Mouse (Mus musculus): ENCODE measurements at regions not wholly inside any gene's neighbourhood (a gene's known extent, or its start where the extent isn't known, plus 50 kb on each side); places are given as distances from the start of the nearest gene placed in this dataset.

DNA sequence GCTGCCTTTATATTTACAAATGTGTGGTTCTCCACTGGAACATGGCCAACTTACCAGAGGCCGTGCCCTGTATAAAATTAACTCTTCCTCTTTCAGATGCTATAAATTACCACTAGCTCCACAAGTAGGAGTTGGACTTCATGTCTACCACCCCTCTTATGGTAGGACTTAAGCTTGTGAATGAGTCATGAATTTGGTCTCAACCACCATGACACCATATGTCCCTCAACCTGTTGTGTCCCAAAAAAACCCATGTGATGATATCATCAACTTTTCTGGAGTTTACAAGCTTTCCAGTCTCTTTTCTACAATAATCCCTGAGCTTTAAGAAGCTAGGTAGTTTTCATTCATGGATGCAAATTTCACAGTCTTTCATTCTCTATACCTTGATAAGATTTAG is 1951.4 kb downstream of the Pcdh7 start:
- no peak for DNase-seq

DNA sequence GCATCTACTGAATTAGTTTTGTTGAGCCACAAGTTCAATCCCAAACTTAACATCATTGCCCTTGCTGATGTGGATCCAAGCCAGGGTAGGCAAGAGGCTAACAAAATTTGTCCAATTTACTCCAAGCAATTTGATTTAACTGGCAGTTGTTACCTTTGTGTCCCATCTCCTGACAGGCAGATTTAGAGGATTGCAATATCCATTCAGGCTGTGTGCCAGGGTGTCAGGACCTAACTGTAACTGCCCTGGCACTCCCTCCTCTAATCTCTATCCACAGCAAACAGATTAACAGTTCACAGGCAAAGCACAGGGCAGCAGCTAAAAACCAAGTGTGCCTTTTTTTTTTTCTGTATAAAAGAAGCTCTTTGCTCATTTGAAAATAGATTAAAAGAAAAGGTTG is 1982.2 kb downstream of the Pcdh7 start:
- no peak for DNase-seq

DNA sequence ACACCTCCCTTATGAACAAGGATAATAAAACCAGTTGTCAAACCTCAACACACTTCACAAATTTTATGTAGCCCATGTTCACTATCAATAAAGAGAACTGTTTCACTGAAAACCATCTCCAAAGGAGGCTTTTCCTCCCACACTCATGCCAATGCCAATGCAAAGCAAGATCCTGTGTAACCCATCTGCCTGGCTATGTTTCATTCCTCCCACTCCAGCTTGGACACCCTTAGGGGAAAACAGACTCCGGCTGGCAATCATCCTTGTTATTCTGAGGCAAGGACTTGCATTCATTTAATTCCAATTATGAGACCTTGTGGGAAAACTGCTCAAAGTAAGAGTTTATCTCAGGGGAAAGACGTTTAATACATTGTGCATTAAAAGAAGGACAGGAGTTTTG is 1997.7 kb downstream of the Pcdh7 start:
- DNase-seq, result no peak

DNA sequence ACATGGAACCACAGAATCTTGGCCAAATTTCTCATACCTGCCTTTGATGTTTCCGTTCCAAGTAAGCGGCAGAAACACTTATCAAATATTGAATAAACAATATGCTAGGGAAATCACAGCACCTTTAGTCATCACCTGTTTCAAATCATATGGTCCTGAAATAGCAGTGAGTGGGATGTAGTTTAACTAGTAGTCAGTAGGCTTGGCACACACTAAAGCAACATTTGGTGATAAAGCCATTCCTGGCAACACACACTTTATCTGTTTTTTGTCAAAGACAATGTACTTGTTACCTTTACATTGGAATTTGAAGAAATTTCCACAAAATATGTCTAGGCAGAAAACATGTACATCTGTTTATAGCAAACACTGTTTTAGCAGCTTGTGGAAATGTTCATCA is 2038.5 kb downstream of the Pcdh7 start:
- DNase-seq, result no peak

DNA sequence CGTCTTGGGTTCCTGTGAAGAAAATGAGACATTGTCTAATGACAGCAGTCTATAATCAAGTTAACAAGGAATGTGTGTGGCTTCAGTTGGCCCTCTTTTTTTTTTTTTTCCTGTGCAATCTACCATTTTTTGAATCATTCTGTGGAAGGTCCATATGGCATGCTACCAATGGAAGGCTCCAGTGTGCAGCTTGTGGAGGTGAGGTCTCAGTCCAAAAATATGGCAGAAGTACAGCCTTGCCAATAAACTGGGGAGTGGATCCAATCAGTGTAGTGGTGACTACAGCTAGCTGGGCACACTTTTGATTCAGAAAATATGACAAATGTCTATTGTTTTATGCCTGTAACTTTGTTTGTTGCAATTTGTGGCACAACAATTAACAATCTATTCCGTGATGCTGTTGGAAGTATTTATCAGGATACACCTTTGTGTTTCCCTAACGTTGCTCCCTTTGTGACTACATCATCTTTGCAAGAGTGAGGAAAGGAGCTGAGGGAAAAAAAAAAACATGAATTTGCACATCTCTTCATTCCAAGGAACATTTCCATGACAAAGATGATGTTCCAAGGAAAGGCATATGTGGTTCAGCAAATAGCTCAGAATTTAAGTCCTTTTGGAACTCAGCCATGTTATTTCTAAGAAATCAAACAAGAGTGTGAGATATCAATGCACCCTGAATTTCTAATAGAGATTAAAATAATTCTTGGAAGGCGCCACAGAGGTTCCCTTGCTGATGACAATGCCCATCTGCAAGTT is 2039.1 kb downstream of the Pcdh7 start:
- DNase-seq, result peak; percentile 46 to 59
